Comparison of ENCODE assay signal across 31 mouse cellular contexts in the genomic region with DNA sequence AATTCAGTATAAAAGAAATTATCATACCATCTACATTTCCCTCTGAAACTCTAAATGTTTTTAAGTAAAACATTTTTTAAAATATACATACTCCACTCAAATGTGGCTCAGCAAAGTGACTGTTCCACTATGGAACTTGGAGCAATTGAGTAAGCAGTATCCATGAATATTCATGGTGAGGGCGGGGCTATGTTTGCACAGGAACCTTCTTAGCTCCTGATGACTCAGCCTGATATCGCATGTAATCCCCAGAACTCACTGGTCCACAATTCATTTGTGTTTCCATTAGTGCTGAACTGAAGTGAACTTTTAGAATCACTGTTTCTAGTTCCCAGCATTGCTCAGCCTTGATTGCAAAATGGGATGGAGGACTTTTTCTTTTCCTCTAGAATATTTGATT.
A peak's percentile ranks its signal among the peaks of the same experiment; 100 is the strongest.
DNase-seq lines count a peak whose midpoint lies in the region; ATAC-seq and TF ChIP-seq lines count a peak whose summit lies in the region.
"Had no signal": no experiment of that assay in that cellular context is flagged by ENCODE, and none has a peak within 500 bp of the region (broad histone marks: within the 10 kb centered on the region; RNA-seq: fewer than 3 reads in every experiment).

No protein-coding gene starts in this region.

- H3K27ac ChIP-seq in hindbrain, embryonic 11.5 days (ENCODE audit: low read depth, low read length), result no peak overlapping the region
- no peak overlapping the region for H3K27ac ChIP-seq in hindbrain, postnatal 0 days
- H3K27ac ChIP-seq: gastrocnemius, adult 2 months; heart, adult 2 months; hindbrain, embryonic 14.5 days; kidney, postnatal 0 days; liver, embryonic 12.5 days; macrophage; neural tube, embryonic 12.5 days; stomach, postnatal 0 days had no signal

- no peaks in the 10 kb centered on the region for H3K27me3 ChIP-seq in hindbrain, embryonic 11.5 days (ENCODE audit: control insufficient read depth, insufficient read depth, low read length)
- H3K27me3 ChIP-seq in hindbrain, postnatal 0 days (ENCODE audit: insufficient read depth, low read length), result no peaks in the 10 kb centered on the region
- H3K27me3 ChIP-seq: heart, embryonic 12.5 days; liver, embryonic 12.5 days; neural tube, embryonic 12.5 days had no signal

- H3K9ac ChIP-seq in hindbrain, embryonic 11.5 days (ENCODE audit: low read depth, low read length), result no peak overlapping the region
- H3K9ac ChIP-seq in hindbrain, postnatal 0 days (replicated peaks; ENCODE audit: low read length), result no peak overlapping the region
- H3K9ac ChIP-seq: heart, embryonic 12.5 days; hindbrain, embryonic 14.5 days; liver, embryonic 12.5 days; liver, postnatal 0 days; neural tube, embryonic 12.5 days had no signal

- 76% methylated on average over 2 of the region's 2 CpGs for WGBS in hindbrain, embryonic 11.5 days
- WGBS in hindbrain, postnatal 0 days, result 54% methylated on average over 2 of the region's 2 CpGs

- no peak overlapping the region for H3K4me3 ChIP-seq in hindbrain, embryonic 11.5 days (ENCODE audit: low read depth, low read length)
- H3K4me3 ChIP-seq in hindbrain, postnatal 0 days (ENCODE audit: low read length), result no peak overlapping the region
- H3K4me3 ChIP-seq: gastrocnemius, adult 2 months; heart, adult 2 months; heart, embryonic 12.5 days; liver, embryonic 12.5 days; myocyte; neural tube, embryonic 12.5 days had no signal

- intact Hi-C loops in left cerebral cortex, postnatal 4 days (cut with DNase I), result no loop called here

- H3K4me1 ChIP-seq in hindbrain, embryonic 11.5 days (replicated peaks; ENCODE audit: control insufficient read depth, insufficient read depth, low read length), result no peaks in the 10 kb centered on the region
- H3K4me1 ChIP-seq in hindbrain, postnatal 0 days (ENCODE audit: insufficient read depth, low read length), result no peaks in the 10 kb centered on the region
- H3K4me1 ChIP-seq: heart, embryonic 12.5 days; liver, embryonic 12.5 days; neural tube, embryonic 12.5 days had no signal

- ATAC-seq in hindbrain, embryonic 11.5 days (ENCODE audit: low FRiP score), result no peak
- no peak for ATAC-seq in hindbrain, postnatal 0 days
- ATAC-seq: inflammation-experienced regulatory T-cells, adult 6 months; liver, embryonic 12.5 days; liver, postnatal 0 days; lung, postnatal 0 days had no signal

- DNase-seq in embryo, embryonic 11 days, result peak; percentile 3
- no peak for DNase-seq in embryo, embryonic 10 days (ENCODE audit: low spot score)
- peak; percentile 3 for DNase-seq in hindbrain, embryonic 11.5 days (ENCODE audit: low spot score)
- no peak for DNase-seq in hindbrain, postnatal 0 days (ENCODE audit: low spot score)
- DNase-seq in Muller cell, postnatal 12 days (ENCODE audit: inconsistent ontology term), result peak; percentile 15
- peak; percentile 5 for DNase-seq in brain, adult 2 months (ENCODE audit: low read depth, low spot score)
- no peak for DNase-seq in left cerebral cortex, postnatal 4 days
- no peak for DNase-seq in cerebellum, adult 9-11 months
- DNase-seq: adrenal gland, postnatal 36 days; cerebellum, adult 11 months; cerebellum, adult 9-10 months; gastrocnemius, adult 2 months; heart, adult 2 months; heart, postnatal 4 days; kidney, adult 2 months; kidney, postnatal 4 days; liver, postnatal 0 days; right cerebral cortex, adult 18-20 months; right cerebral cortex, postnatal 4 days; thymus, adult 18-20 months; thymus, postnatal 25 days had no signal

- no peak for TF ChIP-seq CTCF in hindbrain, postnatal 0 days (IDR thresholded peaks at IDR 0.05; ENCODE audit: low read depth)

- no peaks in the 10 kb centered on the region for H3K36me3 ChIP-seq in hindbrain, embryonic 11.5 days (ENCODE audit: control insufficient read depth, insufficient read depth, low read length)
- no peaks in the 10 kb centered on the region for H3K36me3 ChIP-seq in hindbrain, postnatal 0 days (ENCODE audit: insufficient read depth, low read length)
- H3K36me3 ChIP-seq: heart, embryonic 12.5 days; liver, embryonic 12.5 days; neural tube, embryonic 12.5 days had no signal

- no peaks in the 10 kb centered on the region for H3K9me3 ChIP-seq in hindbrain, embryonic 11.5 days (ENCODE audit: control insufficient read depth, low read length)
- H3K9me3 ChIP-seq in hindbrain, postnatal 0 days (ENCODE audit: low read length), result no peaks in the 10 kb centered on the region
- H3K9me3 ChIP-seq: heart, embryonic 12.5 days; liver, embryonic 12.5 days; neural tube, embryonic 12.5 days had no signal

- H3K4me2 ChIP-seq in hindbrain, embryonic 11.5 days (replicated peaks; ENCODE audit: low read depth, low read length), result no peak overlapping the region
- no peak overlapping the region for H3K4me2 ChIP-seq in hindbrain, postnatal 0 days (ENCODE audit: low read depth, low read length)
- H3K4me2 ChIP-seq: heart, embryonic 12.5 days; hindbrain, embryonic 14.5 days; liver, embryonic 12.5 days; neural tube, embryonic 12.5 days had no signal

Comparison
In these comparisons a context has a peak if more than half of its experiments do, and no peak if none do; other contexts are left out.
1. DNase-seq: peak in embryo, embryonic 11 days (single experiment), hindbrain, embryonic 11.5 days (single experiment), Muller cell, postnatal 12 days (single experiment) and brain, adult 2 months (single experiment); none in embryo, embryonic 10 days (single experiment), hindbrain, postnatal 0 days (single experiment), left cerebral cortex, postnatal 4 days (single experiment) and cerebellum, adult 9-11 months (single experiment).